ENCODE assay signal across 16 mouse cellular contexts in the genomic region with DNA sequence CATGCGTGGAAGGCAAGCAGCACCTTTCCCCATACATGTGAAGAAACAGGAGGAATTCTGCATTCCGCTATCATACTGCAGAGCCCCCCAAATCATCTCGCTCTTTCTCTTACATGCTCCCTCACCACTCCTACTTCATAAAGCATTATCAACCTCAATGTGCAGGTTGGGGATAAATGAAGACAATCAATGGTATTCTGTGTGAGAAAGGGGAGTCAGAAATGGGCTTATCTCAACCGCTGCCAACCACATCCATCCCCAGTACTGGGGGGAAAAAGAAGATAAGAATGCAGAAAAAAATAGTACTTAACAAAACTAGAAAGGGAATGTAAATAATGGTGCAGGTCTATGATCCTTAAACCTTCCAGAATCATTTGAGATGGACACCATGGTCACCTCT.
DNase-seq lines count a peak whose midpoint lies in the region; ATAC-seq and TF ChIP-seq lines count a peak whose summit lies in the region.
"Had no signal": no experiment of that assay in that cellular context is flagged by ENCODE, and none has a peak within 500 bp of the region (broad histone marks: within the 10 kb centered on the region; RNA-seq: fewer than 3 reads in every experiment).

No protein-coding gene starts in this region.

- peaks cover 5% of the 10 kb centered on the region; the same call in 1 of the 2 replicates for H3K27me3 ChIP-seq in liver, embryonic 13.5 days
- H3K27me3 ChIP-seq in liver, postnatal 0 days (ENCODE audit: insufficient read depth, low read length): no peaks in the 10 kb centered on the region
- H3K27me3 ChIP-seq in midbrain, embryonic 10.5 days (ENCODE audit: low read depth, poor library complexity, severe bottlenecking): no peaks in the 10 kb centered on the region
- H3K27me3 ChIP-seq: embryonic facial prominence, embryonic 13.5 days; forebrain, embryonic 13.5 days; hindbrain, embryonic 13.5 days had no signal

- ATAC-seq in common myeloid progenitor, adult 5-6 weeks (replicated peaks; ENCODE audit: low read depth, poor library complexity, severe bottlenecking): peak; percentile 22; the same call in 1 of the 2 replicates
- peak; percentile 88 for ATAC-seq in liver, embryonic 13.5 days (ENCODE audit: low read depth)
- no peak; the same call in 1 of the 2 replicates for ATAC-seq in liver, postnatal 0 days
- ATAC-seq: hindbrain, postnatal 0 days had no signal

- H3K27ac ChIP-seq in liver, embryonic 13.5 days: no peak overlapping the region
- no peak overlapping the region for H3K27ac ChIP-seq in liver, postnatal 0 days (ENCODE audit: low read depth)
- no peak overlapping the region for H3K27ac ChIP-seq in midbrain, embryonic 10.5 days (replicated peaks)
- H3K27ac ChIP-seq: embryonic facial prominence, embryonic 13.5 days; forebrain, embryonic 13.5 days; gastrocnemius, adult 2 months; heart, embryonic 10.5 days; hindbrain, embryonic 13.5 days; hindbrain, postnatal 0 days had no signal

- no peak overlapping the region for H3K4me3 ChIP-seq in liver, embryonic 13.5 days (replicated peaks)
- H3K4me3 ChIP-seq in liver, postnatal 0 days (ENCODE audit: low read depth, low read length): no peak overlapping the region
- H3K4me3 ChIP-seq in midbrain, embryonic 10.5 days: no peak overlapping the region
- H3K4me3 ChIP-seq: embryonic facial prominence, embryonic 13.5 days; forebrain, embryonic 13.5 days; gastrocnemius, adult 2 months; heart, embryonic 10.5 days; hindbrain, embryonic 13.5 days had no signal

- no peaks in the 10 kb centered on the region for H3K36me3 ChIP-seq in liver, embryonic 13.5 days
- H3K36me3 ChIP-seq in liver, postnatal 0 days (replicated peaks; ENCODE audit: insufficient read depth, low read length): no peaks in the 10 kb centered on the region
- H3K36me3 ChIP-seq in midbrain, embryonic 10.5 days: no peaks in the 10 kb centered on the region
- H3K36me3 ChIP-seq: embryonic facial prominence, embryonic 13.5 days; heart, embryonic 10.5 days; hindbrain, embryonic 13.5 days had no signal

- DNase-seq in liver, embryonic 13.5 days: peak; percentile 13
- no peak for DNase-seq in liver, postnatal 0 days
- DNase-seq in left cerebral cortex, adult 18-20 months (ENCODE audit: low spot score in 2 of 2): no peak
- DNase-seq in midbrain, embryonic 10.5 days (ENCODE audit: low spot score): no peak
- no peak for DNase-seq in layer of hippocampus, postnatal 36 days
- DNase-seq: adrenal gland, adult 2 months; adrenal gland, postnatal 25 days; forebrain, postnatal 0 days; heart, postnatal 14 days had no signal

- H3K4me2 ChIP-seq in liver, embryonic 13.5 days: 0 out of 2 replicates have a peak overlapping the region, but pooled peaks have one; percentile 17
- no peak overlapping the region for H3K4me2 ChIP-seq in liver, postnatal 0 days (ENCODE audit: low read depth, low read length)
- H3K4me2 ChIP-seq: embryonic facial prominence, embryonic 13.5 days; forebrain, embryonic 13.5 days; hindbrain, embryonic 13.5 days had no signal

- 33% methylated on average over 4 of the region's 4 CpGs for WGBS in liver, embryonic 13.5 days (ENCODE audit: insufficient replicate concordance)
- 43% methylated on average over 4 of the region's 4 CpGs for WGBS in liver, postnatal 0 days (ENCODE audit: insufficient replicate concordance)
- WGBS in midbrain, embryonic 10.5 days: 95% methylated on average over 4 of the region's 4 CpGs

- H3K4me1 ChIP-seq in liver, embryonic 13.5 days (replicated peaks): peaks cover 20% of the 10 kb centered on the region
- no peaks in the 10 kb centered on the region for H3K4me1 ChIP-seq in liver, postnatal 0 days (ENCODE audit: insufficient read depth)
- H3K4me1 ChIP-seq in midbrain, embryonic 10.5 days: peaks cover 15% of the 10 kb centered on the region
- H3K4me1 ChIP-seq: embryonic facial prominence, embryonic 13.5 days; heart, embryonic 10.5 days had no signal

- H3K9ac ChIP-seq in liver, embryonic 13.5 days: no peak overlapping the region
- no peak overlapping the region for H3K9ac ChIP-seq in liver, postnatal 0 days (replicated peaks)
- H3K9ac ChIP-seq: embryonic facial prominence, embryonic 13.5 days; forebrain, embryonic 13.5 days; forebrain, postnatal 0 days; hindbrain, embryonic 13.5 days had no signal

- peak; percentile 87 for TF ChIP-seq EP300 in liver, postnatal 0 days (IDR thresholded peaks at IDR 0.05; ENCODE audit: low read depth)

- TF ChIP-seq CTCF in liver, postnatal 0 days (IDR thresholded peaks at IDR 0.05; ENCODE audit: low read depth): no peak

- H3K9me3 ChIP-seq in liver, embryonic 13.5 days (replicated peaks): no peaks in the 10 kb centered on the region
- H3K9me3 ChIP-seq in liver, postnatal 0 days (ENCODE audit: low read length): no peaks in the 10 kb centered on the region
- no peaks in the 10 kb centered on the region for H3K9me3 ChIP-seq in midbrain, embryonic 10.5 days (replicated peaks)
- H3K9me3 ChIP-seq: embryonic facial prominence, embryonic 13.5 days; forebrain, embryonic 13.5 days; heart, embryonic 10.5 days; hindbrain, embryonic 13.5 days had no signal
